Mouse (Mus musculus): ENCODE results near the gene 4930404H24Rik.

GRCm38 (mm10) chr2:153496301-153496700 is 3.7 kb downstream of the 4930404H24Rik start:
- no peak for TF ChIP-seq CTCF (IDR thresholded peaks at IDR 0.05; ENCODE audit: extremely low read depth, insufficient read length, insufficient replicate concordance, low read depth, low read length)
- no peak for TF ChIP-seq POLR2A (IDR thresholded peaks at IDR 0.05; ENCODE audit: low read depth, low read length)
